Mouse (Mus musculus): Measurements from ENCODE around the gene Wwtr1.

GRCm38 (mm10) chr3:57554124-57554889, 21.4 kb downstream of the Wwtr1 start:
- TF ChIP-seq TAL1 (conservative IDR thresholded peaks at IDR 0.05; ENCODE audit: low read depth, low read length) (no peak), CTCF (IDR thresholded peaks at IDR 0.05; ENCODE audit: low read depth, low read length) (no peak)
